Mouse (Mus musculus): Measurements from ENCODE around the gene Zfp507. TPM values are rescaled to one million over a fixed set of nuclear protein-coding genes. Genes with fewer than 3 reads are reported as not detected.
A peak's percentile ranks its signal among the peaks of the same experiment; 100 is the strongest.

The Zfp507 gene
- total and polyA plus RNA-seq, 2 experiments from 2014 or later = 5.9 to 8.4 TPM

- H3K27ac ChIP-seq (ENCODE audit: low read depth) = no peak overlapping the region
- H3K9ac ChIP-seq (replicated peaks; ENCODE audit: low read depth, low read length) = no peak overlapping the region
- no peaks in the 10 kb centered on the region for H3K36me3 ChIP-seq (replicated peaks; ENCODE audit: control insufficient read depth, insufficient read depth, low read length)
- H3K4me2 ChIP-seq (ENCODE audit: low read depth, low read length) = no peak overlapping the region
- 85% methylated on average over 11 of the region's 11 CpGs for WGBS
- no peak for TF ChIP-seq CTCF (IDR thresholded peaks at IDR 0.05; ENCODE audit: low read depth)
- TF ChIP-seq EP300 (IDR thresholded peaks at IDR 0.05; ENCODE audit: low read depth) = no peak
- no peaks in the 10 kb centered on the region for H3K27me3 ChIP-seq (ENCODE audit: control insufficient read depth, insufficient read depth, low read length)
- H3K4me3 ChIP-seq (ENCODE audit: low read depth, low read length) = no peak overlapping the region
- DNase-seq (ENCODE audit: low spot score) = no peak
- H3K4me1 ChIP-seq (ENCODE audit: control insufficient read depth, insufficient read depth) = no peaks in the 10 kb centered on the region
- no peaks in the 10 kb centered on the region for H3K9me3 ChIP-seq (replicated peaks; ENCODE audit: control insufficient read depth, low read length)
- no peak for ATAC-seq (ENCODE audit: insufficient read depth, low read depth)
Observed at GRCm38 (mm10) chr7:35764461-35764860, 38.3 kb downstream of the Zfp507 start.

- WGBS = 57% methylated on average over 5 of the region's 5 CpGs
Observed at GRCm38 (mm10) chr7:35761801-35762200, 41.0 kb downstream of the Zfp507 start.

GRCm38 (mm10) chr7:35759602-35760001 is 43.2 kb downstream of the Zfp507 start:
- WGBS = 25% methylated on average over 2 of the region's 2 CpGs
- no peak for TF ChIP-seq EP300 (IDR thresholded peaks at IDR 0.05; ENCODE audit: low read depth)
- TF ChIP-seq CTCF (IDR thresholded peaks at IDR 0.05; ENCODE audit: low read depth) = peak; percentile 25
- DNase-seq (ENCODE audit: low spot score) = no peak

More at GRCm38 (mm10) chr7:35761801-35762200, 41.0 kb downstream of the Zfp507 start:
- Histone ChIP-seq H3K4me1 (ENCODE audit: control insufficient read depth, insufficient read depth) (no peaks in the 10 kb centered on the region), H3K4me3 (ENCODE audit: low read depth, low read length) (no peak overlapping the region), H3K36me3 (replicated peaks; ENCODE audit: control insufficient read depth, insufficient read depth, low read length) (no peaks in the 10 kb centered on the region), H3K9ac (replicated peaks; ENCODE audit: low read depth, low read length) (no peak overlapping the region), H3K27me3 (ENCODE audit: control insufficient read depth, insufficient read depth, low read length) (no peaks in the 10 kb centered on the region), H3K4me2 (ENCODE audit: low read depth, low read length) (no peak overlapping the region), H3K9me3 (replicated peaks; ENCODE audit: control insufficient read depth, low read length) (no peaks in the 10 kb centered on the region), H3K27ac (ENCODE audit: low read depth) (no peak overlapping the region)
- DNase-seq (ENCODE audit: low spot score) (no peak), ATAC-seq (ENCODE audit: insufficient read depth, low read depth) (no peak)
- TF ChIP-seq EP300 (IDR thresholded peaks at IDR 0.05; ENCODE audit: low read depth) (no peak), CTCF (IDR thresholded peaks at IDR 0.05; ENCODE audit: low read depth) (no peak)

GRCm38 (mm10) chr7:35756510-35757440 is 46.0 kb downstream of the Zfp507 start:
- Histone ChIP-seq H3K4me3 (ENCODE audit: low read depth, low read length) (no peak overlapping the region), H3K9ac (replicated peaks; ENCODE audit: low read depth, low read length) (no peak overlapping the region), H3K27me3 (ENCODE audit: control insufficient read depth, insufficient read depth, low read length) (no peaks in the 10 kb centered on the region), H3K4me1 (ENCODE audit: control insufficient read depth, insufficient read depth) (0 out of 2 replicates have a peak, but pooled peaks cover 9% of the 10 kb centered on the region), H3K27ac (ENCODE audit: low read depth) (no peak overlapping the region), H3K9me3 (replicated peaks; ENCODE audit: control insufficient read depth, low read length) (no peaks in the 10 kb centered on the region), H3K36me3 (replicated peaks; ENCODE audit: control insufficient read depth, insufficient read depth, low read length) (no peaks in the 10 kb centered on the region), H3K4me2 (ENCODE audit: low read depth, low read length) (no peak overlapping the region)
- no peak for DNase-seq (ENCODE audit: low spot score)
- ATAC-seq (ENCODE audit: insufficient read depth, low read depth) = no peak
- 41% methylated on average over 14 of the region's 14 CpGs for WGBS
- TF ChIP-seq EP300 (IDR thresholded peaks at IDR 0.05; ENCODE audit: low read depth) = no peak
- peak; percentile 44 for TF ChIP-seq CTCF (IDR thresholded peaks at IDR 0.05; ENCODE audit: low read depth)

More at GRCm38 (mm10) chr7:35759602-35760001, 43.2 kb downstream of the Zfp507 start:
- Histone ChIP-seq H3K27ac (ENCODE audit: low read depth) (no peak overlapping the region), H3K36me3 (replicated peaks; ENCODE audit: control insufficient read depth, insufficient read depth, low read length) (no peaks in the 10 kb centered on the region), H3K4me3 (ENCODE audit: low read depth, low read length) (no peak overlapping the region), H3K27me3 (ENCODE audit: control insufficient read depth, insufficient read depth, low read length) (no peaks in the 10 kb centered on the region), H3K9ac (replicated peaks; ENCODE audit: low read depth, low read length) (no peak overlapping the region), H3K4me2 (ENCODE audit: low read depth, low read length) (no peak overlapping the region), H3K4me1 (ENCODE audit: control insufficient read depth, insufficient read depth) (no peaks in the 10 kb centered on the region), H3K9me3 (replicated peaks; ENCODE audit: control insufficient read depth, low read length) (no peaks in the 10 kb centered on the region)
- ATAC-seq (ENCODE audit: insufficient read depth, low read depth) = no peak

- ATAC-seq (ENCODE audit: insufficient read depth, low read depth) = no peak
- H3K4me3 ChIP-seq (ENCODE audit: low read depth, low read length) = peak overlapping the region; percentile 82
- H3K27me3 ChIP-seq (ENCODE audit: control insufficient read depth, insufficient read depth, low read length) = no peaks in the 10 kb centered on the region
- peak overlapping the region; percentile 100 for H3K4me2 ChIP-seq (ENCODE audit: low read depth, low read length)
- no peak overlapping the region for H3K9ac ChIP-seq (replicated peaks; ENCODE audit: low read depth, low read length)
- DNase-seq (ENCODE audit: low spot score) = no peak
- no peak for TF ChIP-seq CTCF (IDR thresholded peaks at IDR 0.05; ENCODE audit: low read depth)
- no peak for TF ChIP-seq EP300 (IDR thresholded peaks at IDR 0.05; ENCODE audit: low read depth)
- H3K36me3 ChIP-seq (replicated peaks; ENCODE audit: control insufficient read depth, insufficient read depth, low read length) = no peaks in the 10 kb centered on the region
- H3K27ac ChIP-seq (ENCODE audit: low read depth) = no peak overlapping the region
- H3K4me1 ChIP-seq (ENCODE audit: control insufficient read depth, insufficient read depth) = 0 out of 2 replicates have a peak, but pooled peaks cover 9% of the 10 kb centered on the region
- no peaks in the 10 kb centered on the region for H3K9me3 ChIP-seq (replicated peaks; ENCODE audit: control insufficient read depth, low read length)
- 70% methylated on average over 4 of the region's 4 CpGs for WGBS
Observed at GRCm38 (mm10) chr7:35754886-35755168, 48.0 kb downstream of the Zfp507 start.

Data from heart, postnatal 0 days (tissue).